Mouse (Mus musculus): ENCODE data around the gene Flvcr1.

DNA sequence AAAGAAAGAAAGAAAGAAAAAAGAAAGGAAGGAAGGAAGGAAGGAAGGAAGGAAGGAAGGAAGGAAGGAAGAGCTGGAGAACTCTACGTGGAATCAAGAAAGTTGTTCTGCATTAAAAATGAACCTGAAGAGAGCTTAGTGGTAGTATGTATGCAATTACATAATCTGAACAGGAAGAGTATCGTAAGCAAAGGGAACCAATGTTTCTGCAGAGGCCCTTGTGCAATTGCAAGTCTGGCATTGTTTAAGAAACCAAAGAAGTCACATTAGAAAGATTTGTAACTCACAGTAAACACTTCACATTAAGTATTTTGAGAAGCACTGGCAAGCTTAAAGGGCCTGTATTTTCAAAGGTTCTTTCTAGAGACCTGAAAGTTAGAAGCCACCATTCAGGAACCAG, 2.8 kb downstream of the Flvcr1 start:
- TF ChIP-seq CTCF (IDR thresholded peaks at IDR 0.05; ENCODE audit: low read depth, low read length) (no peak), POLR2A (IDR thresholded peaks at IDR 0.05; ENCODE audit: extremely low read depth, insufficient read depth, low read length) (no peak)

Data from liver, adult 2 months (tissue).